8 mouse cellular contexts compared by ENCODE assay signal in the genomic region with DNA sequence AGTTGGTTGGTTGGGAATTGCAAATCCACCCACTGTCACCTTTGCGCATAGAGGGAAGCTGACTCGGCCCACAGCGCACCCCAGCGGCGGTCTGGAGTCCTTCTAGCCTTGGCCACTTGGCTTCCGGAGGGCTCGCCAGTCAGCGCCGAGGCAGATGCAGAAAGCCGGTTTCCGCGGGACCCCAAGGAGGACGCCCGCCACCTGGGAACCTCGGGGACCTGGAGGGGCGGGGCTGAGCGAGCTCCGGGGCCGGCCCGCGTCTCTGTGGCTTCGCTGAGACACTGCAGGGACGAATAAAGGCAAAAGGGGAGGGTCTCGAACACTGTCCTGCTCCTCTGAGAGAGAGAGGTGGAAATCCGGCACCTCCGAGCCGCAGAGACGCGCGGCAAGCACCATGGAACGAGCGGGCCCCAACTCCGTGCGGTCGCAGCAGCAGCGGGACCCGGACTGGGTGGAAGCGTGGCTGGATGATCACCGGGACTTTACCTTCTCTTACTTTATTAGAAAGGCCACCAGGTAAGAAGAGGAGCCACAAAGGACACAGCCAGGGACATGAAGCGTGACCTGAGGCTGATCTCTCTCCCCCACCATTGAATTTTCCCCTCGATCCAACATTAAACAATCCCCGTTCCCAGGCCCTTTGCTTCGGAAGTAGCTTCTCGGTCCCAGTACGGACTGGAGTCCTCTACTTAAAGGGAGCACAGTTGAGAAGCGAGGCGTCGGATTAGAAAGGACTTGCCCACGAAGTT. TPM values are rescaled to one million over a fixed set of nuclear protein-coding genes. Genes with fewer than 3 reads are reported as not detected.
DNase-seq lines count a peak whose midpoint lies in the region; ATAC-seq and TF ChIP-seq lines count a peak whose summit lies in the region.

A gene (plus strand): TSS at position 96 of the 749 bp plus-strand sequence.

- no peaks in the 10 kb centered on the region for H3K79me3 ChIP-seq in C2C12 (ENCODE audit: low read depth)

- peak within 1 kb of the TSS; percentile 81 for H3K9ac ChIP-seq in forebrain, embryonic 12.5 days
- H3K9ac ChIP-seq in heart, embryonic 16.5 days (ENCODE audit: low read length), result peak within 1 kb of the TSS; percentile 89
- peak within 1 kb of the TSS; percentile 48 for H3K9ac ChIP-seq in liver, embryonic 16.5 days (ENCODE audit: low read depth, low read length)
- H3K9ac ChIP-seq in neural tube, embryonic 11.5 days (ENCODE audit: low read length), result peak within 1 kb of the TSS; percentile 88
- peak within 1 kb of the TSS; percentile 85 for H3K9ac ChIP-seq in stomach, embryonic 15.5 days

- H3K4me3 ChIP-seq in C2C12 (ENCODE audit: insufficient read depth, poor library complexity, severe bottlenecking), result peak within 1 kb of the TSS; percentile 49
- peak within 1 kb of the TSS; percentile 75 for H3K4me3 ChIP-seq in forebrain, embryonic 12.5 days (replicated peaks)
- H3K4me3 ChIP-seq in heart, embryonic 16.5 days (ENCODE audit: low read length), result peak within 1 kb of the TSS; percentile 75
- peak within 1 kb of the TSS; percentile 64 for H3K4me3 ChIP-seq in liver, embryonic 16.5 days (ENCODE audit: low read depth, low read length)
- peak within 1 kb of the TSS; percentile 73 for H3K4me3 ChIP-seq in neural tube, embryonic 11.5 days (ENCODE audit: low read depth, low read length)
- H3K4me3 ChIP-seq in stomach, embryonic 15.5 days (replicated peaks), result peak within 1 kb of the TSS; percentile 82

- H3K36me3 ChIP-seq in C2C12 (ENCODE audit: control insufficient read depth, insufficient read depth), result no peaks in the 10 kb centered on the region
- H3K36me3 ChIP-seq in forebrain, embryonic 12.5 days (replicated peaks), result no peaks in the 10 kb centered on the region
- H3K36me3 ChIP-seq in heart, embryonic 16.5 days (ENCODE audit: control insufficient read depth, insufficient read depth), result no peaks in the 10 kb centered on the region
- H3K36me3 ChIP-seq in liver, embryonic 16.5 days (ENCODE audit: control insufficient read depth, insufficient read depth), result no peaks in the 10 kb centered on the region
- H3K36me3 ChIP-seq in neural tube, embryonic 11.5 days (ENCODE audit: control insufficient read depth, insufficient read depth, low read length), result no peaks in the 10 kb centered on the region
- no peaks in the 10 kb centered on the region for H3K36me3 ChIP-seq in stomach, embryonic 15.5 days

- WGBS in forebrain, embryonic 12.5 days, result under 1% methylated on average over 49 of the region's 49 CpGs
- under 1% methylated on average over 49 of the region's 49 CpGs for WGBS in heart, embryonic 16.5 days
- under 1% methylated on average over 49 of the region's 49 CpGs for WGBS in liver, embryonic 16.5 days (ENCODE audit: insufficient replicate concordance)
- WGBS in neural tube, embryonic 11.5 days, result under 1% methylated on average over 49 of the region's 49 CpGs
- WGBS in stomach, embryonic 15.5 days, result under 1% methylated on average over 49 of the region's 49 CpGs

- peak within 1 kb of the TSS; percentile 89 for H3K27ac ChIP-seq in forebrain, embryonic 12.5 days
- H3K27ac ChIP-seq in heart, embryonic 16.5 days (ENCODE audit: low read length), result peak within 1 kb of the TSS; percentile 91
- H3K27ac ChIP-seq in liver, embryonic 16.5 days (ENCODE audit: low read length), result peak within 1 kb of the TSS; percentile 34; the same call in 1 of the 2 replicates
- peak within 1 kb of the TSS; percentile 69 for H3K27ac ChIP-seq in neural tube, embryonic 11.5 days (ENCODE audit: low read depth, low read length)
- peak within 1 kb of the TSS; percentile 98 for H3K27ac ChIP-seq in stomach, embryonic 15.5 days

- peak; percentile 88 for DNase-seq in brain, embryonic 14.5 days (ENCODE audit: low read depth)
- peak; percentile 91 for DNase-seq in kidney, postnatal 10 days
- peak; percentile 84 for DNase-seq in neural tube, embryonic 11.5 days (ENCODE audit: low spot score)

- H3K79me2 ChIP-seq in C2C12 (ENCODE audit: control insufficient read depth, insufficient read depth), result no peaks in the 10 kb centered on the region

- peak within 1 kb of the TSS; percentile 86 for H3K4me2 ChIP-seq in forebrain, embryonic 12.5 days
- peak within 1 kb of the TSS; percentile 97 for H3K4me2 ChIP-seq in heart, embryonic 16.5 days (ENCODE audit: low read depth, low read length)
- peak within 1 kb of the TSS; percentile 75 for H3K4me2 ChIP-seq in liver, embryonic 16.5 days (ENCODE audit: low read depth, low read length)
- peak within 1 kb of the TSS; percentile 86 for H3K4me2 ChIP-seq in neural tube, embryonic 11.5 days (ENCODE audit: low read depth)
- peak within 1 kb of the TSS; percentile 83 for H3K4me2 ChIP-seq in stomach, embryonic 15.5 days

- ATAC-seq in forebrain, embryonic 12.5 days (ENCODE audit: low FRiP score), result peak; percentile 71
- peak; percentile 51 for ATAC-seq in heart, embryonic 16.5 days (replicated peaks; ENCODE audit: extremely low read depth, insufficient read depth, low FRiP score)
- ATAC-seq in liver, embryonic 16.5 days (ENCODE audit: low read depth), result peak; percentile 57
- ATAC-seq in neural tube, embryonic 11.5 days (ENCODE audit: insufficient read depth, low FRiP score, low TSS enrichment), result peak; percentile 67
- peak; percentile 37 for ATAC-seq in stomach, embryonic 15.5 days (ENCODE audit: insufficient read depth, low FRiP score, low read depth)

- peak; percentile 90 for TF ChIP-seq CTCF in C2C12 (IDR thresholded peaks at IDR 0.05; ENCODE audit: control insufficient read depth, insufficient read depth, insufficient read length)
- peak; percentile 76 for TF ChIP-seq CTCF in brain, embryonic 14.5 days (IDR thresholded peaks at IDR 0.05; ENCODE audit: borderline replicate concordance, extremely low read depth, insufficient read depth, insufficient read length)

- no peaks in the 10 kb centered on the region for H3K27me3 ChIP-seq in C2C12 (ENCODE audit: control insufficient read depth, insufficient read depth, insufficient read length)
- H3K27me3 ChIP-seq in forebrain, embryonic 12.5 days, result no peaks in the 10 kb centered on the region
- no peaks in the 10 kb centered on the region for H3K27me3 ChIP-seq in heart, embryonic 16.5 days (ENCODE audit: control insufficient read depth, insufficient read depth, low read length)
- H3K27me3 ChIP-seq in liver, embryonic 16.5 days (ENCODE audit: control insufficient read depth, insufficient read depth, low read depth, low read length), result peaks cover 24% of the 10 kb centered on the region
- no peaks in the 10 kb centered on the region for H3K27me3 ChIP-seq in neural tube, embryonic 11.5 days (ENCODE audit: control insufficient read depth, insufficient read depth, low read length)
- no peaks in the 10 kb centered on the region for H3K27me3 ChIP-seq in stomach, embryonic 15.5 days (replicated peaks)

- TF ChIP-seq POLR2A in brain, embryonic 14.5 days (IDR thresholded peaks at IDR 0.05; ENCODE audit: borderline replicate concordance, extremely low read depth, insufficient read depth, insufficient read length, poor library complexity, severe bottlenecking), result no peak

- peak within 1 kb of the TSS; percentile 59 for H3ac ChIP-seq in C2C12 (ENCODE audit: control insufficient read depth, insufficient read length, low read depth)

- H3K4me1 ChIP-seq in forebrain, embryonic 12.5 days, result peaks cover 12% of the 10 kb centered on the region
- no peaks in the 10 kb centered on the region for H3K4me1 ChIP-seq in heart, embryonic 16.5 days (ENCODE audit: control insufficient read depth, insufficient read depth, low read length)
- H3K4me1 ChIP-seq in liver, embryonic 16.5 days (ENCODE audit: control insufficient read depth, low read depth, low read length), result no peaks in the 10 kb centered on the region
- no peaks in the 10 kb centered on the region for H3K4me1 ChIP-seq in neural tube, embryonic 11.5 days (ENCODE audit: control insufficient read depth, insufficient read depth, low read length)
- H3K4me1 ChIP-seq in stomach, embryonic 15.5 days, result no peaks in the 10 kb centered on the region; the same call in 1 of the 2 replicates

- no peaks in the 10 kb centered on the region for H3K9me3 ChIP-seq in forebrain, embryonic 12.5 days
- H3K9me3 ChIP-seq in heart, embryonic 16.5 days (replicated peaks; ENCODE audit: control insufficient read depth, low read length), result no peaks in the 10 kb centered on the region
- no peaks in the 10 kb centered on the region for H3K9me3 ChIP-seq in liver, embryonic 16.5 days (replicated peaks; ENCODE audit: control insufficient read depth, low read length)
- no peaks in the 10 kb centered on the region for H3K9me3 ChIP-seq in neural tube, embryonic 11.5 days (ENCODE audit: control insufficient read depth, low read length)
- H3K9me3 ChIP-seq in stomach, embryonic 15.5 days, result no peaks in the 10 kb centered on the region

TF ChIP-seq in C2C12, 6 proteins besides CTCF, POLR2A, EP300 and RAD21:
- TF ChIP-seq MYOG (IDR thresholded peaks at IDR 0.05; ENCODE audit: control insufficient read depth, extremely low read depth, insufficient read length), result no peak
- no peak for TF ChIP-seq CEBPB (IDR thresholded peaks at IDR 0.05; ENCODE audit: low read depth)
- TF ChIP-seq FOSL1 (IDR thresholded peaks at IDR 0.05; ENCODE audit: insufficient read depth, low read length, poor library complexity, severe bottlenecking), result no peak
- no peak for TF ChIP-seq USF1 (IDR thresholded peaks at IDR 0.05; ENCODE audit: low read depth)
- TF ChIP-seq MYOD1 (IDR thresholded peaks at IDR 0.05; ENCODE audit: control insufficient read depth, insufficient read length, low read depth), result no peak

RNA-seq across cellular contexts. Expression of the gene that starts here (rescaled TPM):
- polyA plus RNA-seq in C2C12 (2012; fragmentation: generic; extraction: Trizol), result 2.9 TPM
- 5.0 and 6.2 TPM in 2 replicates for polyA plus RNA-seq in brain, embryonic 14.5 days (2012; rRNA removed)
- polyA plus RNA-seq in forebrain, embryonic 12.5 days (2016; fragmentation: Nextera tagmentation; extraction: Ambion mirVana), result 4.3 and 4.4 TPM in 2 replicates
- polyA plus RNA-seq in heart, embryonic 16.5 days (2015; fragmentation: Nextera tagmentation; extraction: Ambion mirVana), result 2.3 and 3.8 TPM in 2 replicates
- polyA plus RNA-seq in liver, embryonic 16.5 days (2015; fragmentation: Nextera tagmentation; extraction: Ambion mirVana), result 0.69 and 0.83 TPM in 2 replicates
- 2.8 and 3.2 TPM in 2 replicates for polyA plus RNA-seq in neural tube, embryonic 11.5 days (2014; fragmentation: Nextera tagmentation; extraction: Ambion mirVana)
- 19.5 and 19.8 TPM in 2 replicates for polyA plus RNA-seq in stomach, embryonic 15.5 days (2015; fragmentation: Nextera tagmentation; extraction: Ambion mirVana)

Comparison
In these comparisons a context has a peak if more than half of its experiments do, and no peak if none do; other contexts are left out.
1. Peak in every context shown above with its lines: DNase-seq, ATAC-seq, H3K4me3 ChIP-seq and H3K27ac ChIP-seq.
2. Peak in ATAC-seq, H3K4me3 ChIP-seq, H3K27ac ChIP-seq, H3K9ac ChIP-seq and H3K4me2 ChIP-seq in liver, embryonic 16.5 days; RNA of the gene not detected or under 1 TPM.
3. H3K27ac ChIP-seq: peak in every context shown above with its lines; median percentile 98 in stomach, embryonic 15.5 days; 91 in heart, embryonic 16.5 days; 89 in forebrain, embryonic 12.5 days; 69 in neural tube, embryonic 11.5 days; 34 in liver, embryonic 16.5 days.